Mouse (Mus musculus): ENCODE data around the gene Olfr1356.
"Not testable (repeated sequence)": the region's sequence is repeated elsewhere in the genome, so short reads cannot be mapped to it uniquely, and the experiment has no call there.

The Olfr1356 gene

GRCm38 (mm10) chr10:78852066-78852465 lies at the start of gene Olfr1356:
Gene Olfr1356, minus strand, starts transcription at chr10:78852166.
- DNase-seq = no peak

- no peak for DNase-seq
Observed at GRCm38 (mm10) chr10:78875240-78875639, 23.3 kb upstream of the Olfr1356 start, which contains the start of gene Olfr1355. Gene Olfr1355, plus strand, starts transcription at chr10:78875540.

- DNase-seq = not testable (repeated sequence)
Observed at GRCm38 (mm10) chr10:78840456-78840855, 11.5 kb downstream of the Olfr1356 start.

- no peak for DNase-seq
Observed at GRCm38 (mm10) chr10:78812358-78813060, 39.5 kb downstream of the Olfr1356 start.

- no peak for DNase-seq
Observed at GRCm38 (mm10) chr10:78801449-78801848, 50.5 kb downstream of the Olfr1356 start.

Data from kidney, postnatal 10 days (tissue).